Mouse (Mus musculus) bone marrow macrophage, adult 2 months (primary cell): ENCODE results near the gene Agbl4. TPM values are rescaled to one million over a fixed set of nuclear protein-coding genes. Genes with fewer than 3 reads are reported as not detected.

Experiments used
- H3K27ac ChIP-seq: 2 replicates; pipeline ENCODE4 v1.5.1; 2012; ENCODE audit warnings: low read depth, low read length; ENCODE audit not compliant: insufficient read depth
- H3K4me1 ChIP-seq: 2 replicates; pipeline ENCODE4 v1.6.1; 2012; ENCODE audit warnings: low read length; ENCODE audit not compliant: control insufficient read depth, insufficient read depth
- H3K4me3 ChIP-seq: 2 replicates; pipeline ENCODE4 v1.5.1; 2012; ENCODE audit warnings: mild to moderate bottlenecking, low read length, moderate library complexity; ENCODE audit not compliant: insufficient read depth
- CTCF ChIP-seq: IDR thresholded peaks from 2 replicates; pipeline ENCODE4 v1.5.1; 2012; ENCODE audit warnings: low read depth, mild to moderate bottlenecking, low read length, moderate library complexity
- POLR2A ChIP-seq: IDR thresholded peaks from 2 replicates; pipeline ENCODE4 v1.6.1; 2012; ENCODE audit warnings: mild to moderate bottlenecking, low read depth, low read length, borderline replicate concordance
- polyA plus RNA-seq: library from polyadenylated mRNA; stranded (reverse); fragments of >200 nt; gene quantifications from 2 replicates; pipeline ENCODE4 v1.2.4, GENCODE M21; 2012; ENCODE audit not compliant: missing spikeins, insufficient read depth, insufficient read length

Agbl4 gene
- polyA plus RNA-seq, 1 experiment = not detected

- TF ChIP-seq POLR2A = no peak
- TF ChIP-seq CTCF = no peak
- no peaks in the 10 kb centered on the region for H3K4me1 ChIP-seq
Measured at GRCm38 (mm10) chr4:111621865-111622264, 1224.4 kb downstream of the Agbl4 start.

DNA sequence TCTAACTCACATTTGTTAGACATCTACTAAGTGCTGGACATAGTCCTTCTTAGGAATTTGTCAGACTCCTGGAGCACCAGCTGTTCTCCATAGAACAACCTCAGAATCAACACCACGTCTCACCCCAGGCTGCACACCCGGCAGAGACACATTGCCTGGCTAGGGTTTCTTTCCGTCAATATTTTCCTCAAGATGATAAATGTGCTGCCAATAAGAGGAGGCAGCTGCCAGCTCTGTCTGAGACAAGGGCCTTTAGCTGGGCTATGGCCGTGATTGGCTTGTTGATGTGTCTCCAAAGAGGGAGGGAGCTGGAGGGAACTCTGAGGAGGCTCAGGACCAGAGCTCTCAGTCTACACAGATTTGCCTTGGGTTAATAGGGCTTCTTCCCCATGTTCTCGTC is 1227.5 kb downstream of the Agbl4 start:
- TF ChIP-seq CTCF (no peak), POLR2A (no peak)
- Histone ChIP-seq H3K27ac (no peak overlapping the region), H3K4me3 (no peak overlapping the region), H3K4me1 (no peaks in the 10 kb centered on the region)

More at GRCm38 (mm10) chr4:111621865-111622264, 1224.4 kb downstream of the Agbl4 start:
- H3K4me3 ChIP-seq = no peak overlapping the region
- no peak overlapping the region for H3K27ac ChIP-seq

GRCm38 (mm10) chr4:111626118-111626830 is 1228.8 kb downstream of the Agbl4 start:
- no peak overlapping the region for H3K4me3 ChIP-seq
- no peak overlapping the region for H3K27ac ChIP-seq
- no peak for TF ChIP-seq POLR2A
- TF ChIP-seq CTCF = peak; percentile 64
- no peaks in the 10 kb centered on the region for H3K4me1 ChIP-seq

DNA sequence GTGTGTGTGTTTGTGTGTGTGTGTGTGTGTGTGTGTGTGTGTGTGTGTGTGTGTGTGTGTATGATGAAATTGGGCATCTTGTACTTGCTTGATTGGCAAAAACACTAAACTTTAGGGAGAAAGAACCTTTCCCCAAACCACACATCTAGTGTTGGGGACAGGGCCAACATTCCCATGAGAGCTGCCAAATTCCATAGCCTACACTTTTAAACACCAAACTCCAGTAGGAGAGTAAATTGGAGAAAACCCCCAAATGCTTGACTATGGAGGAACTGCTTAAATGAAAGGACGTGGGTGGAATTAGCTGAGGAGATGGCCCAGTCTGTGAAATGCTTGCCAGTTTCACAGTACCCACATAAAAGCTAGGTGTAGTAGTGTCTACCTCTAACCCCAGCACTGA is 1235.2 kb downstream of the Agbl4 start:
- H3K4me1 ChIP-seq = no peaks in the 10 kb centered on the region
- H3K4me3 ChIP-seq = no peak overlapping the region
- H3K27ac ChIP-seq = no peak overlapping the region
- TF ChIP-seq CTCF (no peak), POLR2A (no peak)

GRCm38 (mm10) chr4:111635538-111636124 is 1238.2 kb downstream of the Agbl4 start:
- Histone ChIP-seq H3K4me3 (no peak overlapping the region), H3K4me1 (no peaks in the 10 kb centered on the region), H3K27ac (no peak overlapping the region)
- TF ChIP-seq POLR2A (no peak), CTCF (no peak)

DNA sequence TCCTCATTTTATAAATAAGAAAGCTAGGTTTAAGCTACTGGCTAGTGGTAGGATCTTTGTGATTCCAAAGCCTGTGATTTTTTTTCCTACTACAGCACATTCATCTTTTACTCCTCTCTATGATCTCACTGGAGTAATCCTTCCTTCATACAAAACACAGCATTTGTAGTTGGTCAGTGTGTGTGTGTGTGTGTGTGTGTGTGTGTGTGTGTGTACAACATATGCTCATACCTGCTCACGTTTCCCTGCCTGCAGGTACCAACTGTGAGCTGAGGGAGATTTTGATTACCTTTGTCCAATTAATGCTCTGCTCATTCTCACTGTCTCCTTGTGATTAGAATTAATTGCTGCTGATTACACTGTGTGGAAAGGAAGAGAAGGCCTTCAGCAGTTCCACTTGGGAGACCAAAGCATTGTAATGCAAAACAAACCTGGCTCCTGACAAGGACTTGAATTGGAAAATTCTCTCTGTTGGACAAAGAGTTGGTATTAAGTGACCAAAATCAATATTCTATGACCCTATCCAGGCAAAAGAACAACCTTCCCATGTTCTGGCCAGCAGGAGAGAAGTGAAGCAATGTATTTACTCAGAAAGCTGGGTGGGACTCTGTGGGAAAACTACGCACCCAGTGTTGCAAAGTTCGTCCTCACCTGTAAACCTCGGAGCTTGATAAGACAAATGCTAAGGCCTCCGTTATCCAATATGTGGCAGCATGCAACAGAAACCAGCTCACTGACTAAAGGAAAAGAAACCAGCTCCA is 1241.7 kb downstream of the Agbl4 start:
- TF ChIP-seq POLR2A (no peak), CTCF (no peak)
- Histone ChIP-seq H3K4me3 (no peak overlapping the region), H3K4me1 (no peaks in the 10 kb centered on the region), H3K27ac (no peak overlapping the region)

DNA sequence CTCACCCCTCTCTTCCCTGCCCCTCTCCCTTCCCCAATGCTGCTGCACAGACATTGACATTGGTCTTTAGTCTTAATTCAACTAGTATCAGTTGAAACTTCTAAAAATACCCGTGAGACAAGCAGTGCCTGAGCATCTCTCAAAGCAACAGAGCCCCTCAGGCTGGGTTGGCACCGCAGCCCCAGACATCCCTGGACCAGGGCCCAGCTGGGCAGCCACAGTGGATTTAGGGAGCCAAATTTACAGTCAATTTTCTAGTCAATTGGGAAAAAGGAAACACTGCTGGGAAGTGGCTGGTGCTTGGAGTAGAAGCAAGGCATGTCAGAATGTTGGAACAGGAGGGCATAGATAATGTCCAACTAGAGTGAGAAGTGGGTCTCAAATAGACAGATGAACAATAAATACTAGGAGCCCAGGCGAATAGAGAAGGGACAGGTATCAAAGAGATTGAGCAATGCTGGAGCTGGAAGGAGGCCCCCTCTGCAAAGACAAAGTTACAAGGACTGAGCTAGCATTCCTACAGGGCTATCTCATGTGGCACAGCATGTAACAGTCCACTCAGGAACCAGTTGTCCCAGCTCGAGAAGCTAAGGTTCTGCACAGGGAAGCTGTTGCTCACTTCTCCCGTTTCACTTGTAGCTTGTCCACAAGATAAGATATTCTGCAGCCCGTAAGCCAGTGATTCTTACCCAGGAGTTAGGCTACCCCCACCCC is 1247.8 kb downstream of the Agbl4 start:
- Histone ChIP-seq H3K4me3 (no peak overlapping the region), H3K4me1 (no peaks in the 10 kb centered on the region), H3K27ac (no peak overlapping the region)
- no peak for TF ChIP-seq CTCF
- no peak for TF ChIP-seq POLR2A

DNA sequence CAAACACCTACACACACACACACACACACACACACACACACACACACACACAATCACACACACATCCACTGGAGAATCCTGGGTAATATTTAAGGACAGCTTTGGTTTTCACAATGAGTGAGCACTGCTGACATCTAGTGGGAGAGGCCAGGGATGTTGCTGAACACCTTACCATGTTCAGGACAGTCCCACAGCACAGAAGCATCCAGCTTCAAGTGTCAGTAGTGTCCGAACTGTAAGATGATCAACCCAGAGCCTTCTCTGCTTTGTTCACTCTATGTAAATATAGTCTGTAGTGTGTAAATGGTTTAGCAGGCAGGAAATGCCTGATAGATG is 1248.3 kb downstream of the Agbl4 start:
- TF ChIP-seq POLR2A = no peak
- TF ChIP-seq CTCF = no peak
- Histone ChIP-seq H3K4me1 (no peaks in the 10 kb centered on the region), H3K27ac (no peak overlapping the region)

DNA sequence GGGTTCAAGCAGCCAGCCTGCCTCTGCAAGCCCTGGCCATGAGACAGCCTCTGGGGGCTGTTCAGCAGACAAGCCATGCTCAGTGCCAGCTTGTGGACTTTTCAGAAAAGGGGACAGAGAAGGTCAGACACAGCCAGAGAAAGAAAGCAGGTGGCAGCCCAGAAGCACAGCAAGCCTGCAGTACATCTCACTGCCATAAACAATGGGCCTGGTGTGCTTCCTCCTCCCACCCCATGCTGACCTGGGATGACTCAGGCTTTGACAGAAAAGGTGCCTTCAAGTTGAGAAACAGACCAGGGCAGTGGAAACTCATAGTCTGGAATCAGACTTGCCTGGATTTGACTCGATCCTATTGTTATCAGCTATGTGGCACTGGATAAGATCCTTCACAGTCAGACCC is 1256.0 kb downstream of the Agbl4 start:
- Histone ChIP-seq H3K4me1 (no peaks in the 10 kb centered on the region), H3K27ac (no peak overlapping the region), H3K4me3 (no peak overlapping the region)
- no peak for TF ChIP-seq CTCF
- no peak for TF ChIP-seq POLR2A

More for the DNA sequence above, 1248.3 kb downstream of the Agbl4 start:
- H3K4me3 ChIP-seq = no peak overlapping the region
